Mouse (Mus musculus) forebrain, embryonic 12.5 days (tissue): ENCODE measurements at regions not wholly inside any gene's neighbourhood (a gene's known extent, or its start where the extent isn't known, plus 50 kb on each side); places are given as distances from the start of the nearest gene placed in this dataset.
"Not testable (repeated sequence)": the region's sequence is repeated elsewhere in the genome, so short reads cannot be mapped to it uniquely, and the experiment has no call there.

Experiments
- ATAC-seq: fragments of 200-750 bp; cut with Nextera tagmentation; 2 replicates; pipeline ENCODE4 v1.8.0; 2017; ENCODE audit warnings: moderate TSS enrichment; ENCODE audit not compliant: low FRiP score
- H3K27ac ChIP-seq: fragments of 300-500 bp; sonication (generic); 2 replicates; pipeline ENCODE4 v1.5.1; 2016; ENCODE audit warnings: mild to moderate bottlenecking
- H3K27me3 ChIP-seq: fragments of 300-500 bp; sonication (generic); 2 replicates; pipeline ENCODE4 v1.6.1; 2016; ENCODE audit warnings: mild to moderate bottlenecking
- H3K36me3 ChIP-seq: fragments of 300-500 bp; sonication (generic); replicated peaks from 2 replicates; pipeline ENCODE4 v1.6.1; 2016; ENCODE audit warnings: mild to moderate bottlenecking
- H3K4me1 ChIP-seq: fragments of 300-500 bp; sonication (generic); 2 replicates; pipeline ENCODE4 v1.6.1; 2016
- H3K4me2 ChIP-seq: fragments of 300-500 bp; sonication (generic); 2 replicates; pipeline ENCODE4 v1.6.1; 2016; ENCODE audit warnings: mild to moderate bottlenecking, moderate library complexity
- H3K4me3 ChIP-seq: fragments of 300-500 bp; sonication (generic); replicated peaks from 2 replicates; pipeline ENCODE4 v1.5.1; 2016; ENCODE audit warnings: mild to moderate bottlenecking
- H3K9ac ChIP-seq: fragments of 300-500 bp; sonication (generic); 2 replicates; pipeline ENCODE4 v1.6.1; 2016; ENCODE audit warnings: mild to moderate bottlenecking
- H3K9me3 ChIP-seq: fragments of 300-500 bp; sonication (generic); 2 replicates; pipeline ENCODE4 v1.6.1; 2016
- WGBS: fragments of 180-500 bp; shearing (Covaris S2); methylation state at CpG from one replicate; pipeline ENCODE4 v1.1.7; 2016; 5-methylcytosine and 5-hydroxymethylcytosine counted together

- Histone ChIP-seq H3K27me3 (no peaks in the 10 kb centered on the region), H3K4me3 (no peak overlapping the region), H3K27ac (no peak overlapping the region), H3K9ac (no peak overlapping the region), H3K36me3 (no peaks in the 10 kb centered on the region), H3K4me2 (no peak overlapping the region), H3K4me1 (no peaks in the 10 kb centered on the region), H3K9me3 (no peaks in the 10 kb centered on the region)
- no peak for ATAC-seq
- 86% methylated on average over 4 of the region's 4 CpGs for WGBS
Observed at GRCm38 (mm10) chr12:15122586-15123212, 694.0 kb downstream of the Trib2 start.

GRCm38 (mm10) chr12:15115556-15115955 is 701.2 kb downstream of the Trib2 start:
- H3K9me3 ChIP-seq = no peaks in the 10 kb centered on the region
- no peaks in the 10 kb centered on the region for H3K36me3 ChIP-seq
- H3K9ac ChIP-seq = no peak overlapping the region
- WGBS = 88% methylated on average over 3 of the region's 3 CpGs
- H3K27me3 ChIP-seq = no peaks in the 10 kb centered on the region
- H3K27ac ChIP-seq = no peak overlapping the region
- H3K4me3 ChIP-seq = no peak overlapping the region
- no peaks in the 10 kb centered on the region for H3K4me1 ChIP-seq
- H3K4me2 ChIP-seq = no peak overlapping the region
- no peak for ATAC-seq

- Histone ChIP-seq H3K9ac (no peak overlapping the region), H3K36me3 (no peaks in the 10 kb centered on the region), H3K4me3 (no peak overlapping the region), H3K27ac (no peak overlapping the region), H3K9me3 (no peaks in the 10 kb centered on the region), H3K4me2 (no peak overlapping the region), H3K4me1 (no peaks in the 10 kb centered on the region), H3K27me3 (no peaks in the 10 kb centered on the region)
- WGBS = 94% methylated on average over 14 of the region's 14 CpGs
- no peak for ATAC-seq
Observed at GRCm38 (mm10) chr12:15114793-15115192, 701.9 kb downstream of the Trib2 start.

GRCm38 (mm10) chr12:15111049-15111448 is 705.7 kb downstream of the Trib2 start:
- H3K36me3 ChIP-seq = no peaks in the 10 kb centered on the region
- no peak for ATAC-seq
- no peak overlapping the region for H3K27ac ChIP-seq
- WGBS = 75% methylated on average over 2 of the region's 2 CpGs
- no peak overlapping the region for H3K9ac ChIP-seq
- H3K27me3 ChIP-seq = no peaks in the 10 kb centered on the region
- no peak overlapping the region for H3K4me2 ChIP-seq
- H3K4me1 ChIP-seq = no peaks in the 10 kb centered on the region
- H3K4me3 ChIP-seq = no peak overlapping the region
- H3K9me3 ChIP-seq = no peaks in the 10 kb centered on the region

- no peak overlapping the region for H3K4me3 ChIP-seq
- H3K9ac ChIP-seq = no peak overlapping the region
- no peaks in the 10 kb centered on the region for H3K4me1 ChIP-seq
- no peak for ATAC-seq
- WGBS = 79% methylated on average over 2 of the region's 2 CpGs
- H3K27ac ChIP-seq = no peak overlapping the region
- no peak overlapping the region for H3K4me2 ChIP-seq
- H3K9me3 ChIP-seq = no peaks in the 10 kb centered on the region
- H3K36me3 ChIP-seq = no peaks in the 10 kb centered on the region
- H3K27me3 ChIP-seq = no peaks in the 10 kb centered on the region
Observed at GRCm38 (mm10) chr12:15104876-15105275, 711.8 kb downstream of the Trib2 start.

GRCm38 (mm10) chr12:15078615-15079014 is 738.1 kb downstream of the Trib2 start:
- H3K9ac ChIP-seq = no peak overlapping the region
- H3K9me3 ChIP-seq = no peaks in the 10 kb centered on the region
- no peaks in the 10 kb centered on the region for H3K27me3 ChIP-seq
- H3K4me3 ChIP-seq = no peak overlapping the region
- ATAC-seq = peak; percentile 63
- H3K4me1 ChIP-seq = no peaks in the 10 kb centered on the region
- H3K27ac ChIP-seq = no peak overlapping the region
- no peak overlapping the region for H3K4me2 ChIP-seq
- no peaks in the 10 kb centered on the region for H3K36me3 ChIP-seq
- WGBS = 60% methylated on average over 2 of the region's 2 CpGs

GRCm38 (mm10) chr12:15064351-15064750 is 752.4 kb downstream of the Trib2 start:
- no peak overlapping the region for H3K9ac ChIP-seq
- H3K9me3 ChIP-seq = no peaks in the 10 kb centered on the region
- H3K4me3 ChIP-seq = no peak overlapping the region
- no peak overlapping the region for H3K27ac ChIP-seq
- H3K4me2 ChIP-seq = no peak overlapping the region
- H3K4me1 ChIP-seq = no peaks in the 10 kb centered on the region
- no peaks in the 10 kb centered on the region for H3K27me3 ChIP-seq
- WGBS = 63% methylated on average over 1 of the region's 1 CpGs
- no peaks in the 10 kb centered on the region for H3K36me3 ChIP-seq
- no peak for ATAC-seq

GRCm38 (mm10) chr12:15051387-15051786 is 765.3 kb downstream of the Trib2 start:
- 87% methylated on average over 5 of the region's 5 CpGs for WGBS
- H3K36me3 ChIP-seq = no peaks in the 10 kb centered on the region
- no peak overlapping the region for H3K4me3 ChIP-seq
- H3K27me3 ChIP-seq = no peaks in the 10 kb centered on the region
- ATAC-seq = no peak
- no peaks in the 10 kb centered on the region for H3K4me1 ChIP-seq
- H3K9ac ChIP-seq = no peak overlapping the region
- no peak overlapping the region for H3K4me2 ChIP-seq
- H3K27ac ChIP-seq = no peak overlapping the region
- H3K9me3 ChIP-seq = no peaks in the 10 kb centered on the region

GRCm38 (mm10) chr12:15043264-15043663 is 773.5 kb downstream of the Trib2 start:
- Histone ChIP-seq H3K9me3 (no peaks in the 10 kb centered on the region), H3K27ac (no peak overlapping the region), H3K4me2 (no peak overlapping the region), H3K36me3 (no peaks in the 10 kb centered on the region), H3K4me3 (no peak overlapping the region), H3K27me3 (no peaks in the 10 kb centered on the region), H3K9ac (no peak overlapping the region), H3K4me1 (no peaks in the 10 kb centered on the region)
- peak; percentile 53; the same call in 1 of the 2 replicates for ATAC-seq
- 78% methylated on average over 2 of the region's 2 CpGs for WGBS

- Histone ChIP-seq H3K4me3 (no peak overlapping the region), H3K9ac (no peak overlapping the region), H3K27me3 (no peaks in the 10 kb centered on the region), H3K4me2 (no peak overlapping the region), H3K27ac (no peak overlapping the region), H3K36me3 (no peaks in the 10 kb centered on the region), H3K4me1 (no peaks in the 10 kb centered on the region), H3K9me3 (no peaks in the 10 kb centered on the region)
- ATAC-seq = no peak
Observed at GRCm38 (mm10) chr12:15011091-15011490, 805.6 kb downstream of the Trib2 start.

- not testable (repeated sequence) for H3K9me3 ChIP-seq, H3K4me1 ChIP-seq, H3K9ac ChIP-seq, H3K4me2 ChIP-seq, H3K27ac ChIP-seq, H3K36me3 ChIP-seq, ATAC-seq, H3K4me3 ChIP-seq, H3K27me3 ChIP-seq
- 57% methylated on average over 1 of the region's 1 CpGs for WGBS
Observed at GRCm38 (mm10) chr12:15002401-15002800, 814.3 kb downstream of the Trib2 start.
